Mouse (Mus musculus): ENCODE measurements around the gene Hsd11b2. TPM values are rescaled to one million over a fixed set of nuclear protein-coding genes. Genes with fewer than 3 reads are reported as not detected.

Gene Hsd11b2
- polyA plus RNA-seq, 1 experiment = not detected

DNA sequence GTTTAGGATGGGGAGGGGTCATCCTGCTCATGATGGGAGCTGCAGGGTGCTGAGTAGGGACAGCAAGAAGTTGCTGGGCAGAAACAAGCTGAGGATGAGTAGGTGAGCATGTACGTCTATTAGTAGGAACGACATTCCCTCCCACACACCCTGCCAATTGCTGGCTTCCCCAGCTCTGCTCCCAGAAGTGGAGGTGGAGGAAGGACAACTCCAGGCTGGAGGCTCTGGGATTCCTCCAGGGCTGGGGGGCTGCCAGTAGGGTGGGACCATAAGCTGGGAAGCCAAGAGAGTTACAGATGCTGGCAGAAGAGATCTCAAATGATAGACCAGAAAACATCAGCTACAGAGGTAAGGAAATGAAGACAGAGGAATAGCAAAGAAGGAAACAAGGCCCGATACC, 18.0 kb downstream of the Hsd11b2 start:
- H3K4me1 ChIP-seq (ENCODE audit: control insufficient read depth, insufficient read depth, low read length) = peaks cover 10% of the 10 kb centered on the region
- H3K27ac ChIP-seq (ENCODE audit: insufficient read depth, low read length) = no peak overlapping the region
- no peak overlapping the region for H3K4me3 ChIP-seq (ENCODE audit: insufficient read depth, low read length)
- TF ChIP-seq CTCF (IDR thresholded peaks at IDR 0.05; ENCODE audit: extremely low read depth, insufficient read depth, low read length) (no peak), POLR2A (IDR thresholded peaks at IDR 0.05; ENCODE audit: extremely low read depth, insufficient read depth, low read length) (no peak)

DNA sequence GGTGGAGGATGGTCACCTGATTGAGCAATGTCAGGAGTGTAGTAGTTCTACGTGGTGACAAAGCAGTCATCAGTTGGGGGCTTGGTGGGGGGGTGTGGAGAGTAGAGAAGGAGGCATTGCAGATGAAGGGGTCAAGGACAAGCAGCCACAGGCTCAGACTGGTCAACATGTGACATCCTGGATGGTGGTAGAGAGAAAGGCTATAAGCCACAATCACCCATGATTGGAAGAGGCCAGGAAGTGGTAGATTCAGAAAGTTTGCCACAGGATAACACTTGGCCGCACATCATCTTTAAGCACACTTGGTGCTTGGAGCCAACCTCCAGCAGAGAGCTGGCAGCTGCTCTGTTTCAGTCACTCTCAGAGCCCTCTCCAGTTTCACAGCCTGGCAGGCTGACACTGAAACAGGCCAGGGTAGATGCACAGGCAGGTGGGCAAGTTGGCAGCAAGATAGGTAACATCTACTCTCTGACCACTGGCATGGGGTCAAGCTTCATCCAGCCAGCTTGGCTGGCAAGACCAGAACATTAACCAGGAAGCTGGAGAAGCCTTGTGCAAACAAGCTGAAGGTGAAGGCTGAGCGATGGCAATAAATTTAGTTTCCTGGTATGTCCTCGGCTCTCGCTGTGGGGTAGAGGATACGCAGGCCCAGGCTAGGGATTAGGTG, 18.6 kb downstream of the Hsd11b2 start:
- TF ChIP-seq POLR2A (IDR thresholded peaks at IDR 0.05; ENCODE audit: extremely low read depth, insufficient read depth, low read length) (no peak), CTCF (IDR thresholded peaks at IDR 0.05; ENCODE audit: extremely low read depth, insufficient read depth, low read length) (no peak)
- no peak overlapping the region for H3K4me3 ChIP-seq (ENCODE audit: insufficient read depth, low read length)
- H3K4me1 ChIP-seq (ENCODE audit: control insufficient read depth, insufficient read depth, low read length) = peaks cover 10% of the 10 kb centered on the region
- H3K27ac ChIP-seq (ENCODE audit: insufficient read depth, low read length) = no peak overlapping the region

DNA sequence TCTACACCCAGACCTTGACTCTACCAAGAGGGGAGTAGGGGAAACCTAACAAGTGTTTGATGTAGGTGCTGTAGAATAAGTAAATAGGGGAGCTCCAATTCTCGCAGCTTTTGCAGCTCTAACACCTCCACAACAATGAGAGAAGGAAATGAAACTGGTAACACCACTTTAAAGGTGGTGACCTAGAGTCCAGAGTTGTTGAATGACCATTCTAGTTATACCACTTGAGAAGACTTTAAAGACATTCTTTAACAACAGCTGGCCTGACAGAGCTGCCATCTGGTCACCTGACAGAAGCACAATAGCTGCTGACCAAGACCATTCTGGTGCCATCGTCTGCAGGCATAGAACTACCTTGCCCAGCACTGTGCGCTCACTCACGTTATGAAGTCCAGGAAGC, 20.4 kb downstream of the Hsd11b2 start:
- H3K27ac ChIP-seq (ENCODE audit: insufficient read depth, low read length) = no peak overlapping the region
- H3K4me3 ChIP-seq (ENCODE audit: insufficient read depth, low read length) = no peak overlapping the region
- no peak for TF ChIP-seq CTCF (IDR thresholded peaks at IDR 0.05; ENCODE audit: extremely low read depth, insufficient read depth, low read length)
- TF ChIP-seq POLR2A (IDR thresholded peaks at IDR 0.05; ENCODE audit: extremely low read depth, insufficient read depth, low read length) = no peak
- H3K4me1 ChIP-seq (ENCODE audit: control insufficient read depth, insufficient read depth, low read length) = peaks cover 13% of the 10 kb centered on the region

DNA sequence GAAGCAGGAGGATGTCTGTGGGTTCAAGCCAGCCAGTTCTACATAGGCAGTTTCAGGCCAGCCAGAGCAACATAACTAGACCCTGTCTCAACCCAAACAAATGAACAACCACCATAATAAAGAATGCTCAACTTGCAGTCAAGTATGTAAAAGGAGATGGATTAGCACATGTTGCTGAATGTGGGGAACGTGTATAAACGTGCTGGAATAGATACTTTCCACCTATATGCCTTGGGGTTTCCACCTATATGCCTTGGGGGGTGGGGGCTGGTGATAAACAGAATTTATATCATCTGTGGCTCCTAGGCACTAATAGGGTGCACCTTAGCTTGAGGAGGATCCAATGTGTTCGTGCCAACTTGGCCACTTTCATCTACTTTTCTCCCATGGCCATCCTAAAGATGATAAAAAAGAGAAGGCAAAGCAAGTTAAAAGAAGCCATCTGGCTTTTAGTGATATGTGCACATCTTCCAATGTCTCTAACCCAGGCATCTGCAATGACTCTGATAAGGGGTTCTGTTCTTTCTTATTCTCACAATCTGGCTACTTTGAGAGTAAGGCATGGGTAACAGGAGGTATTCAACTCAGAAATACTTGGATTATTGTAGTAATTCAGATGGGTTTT, 23.6 kb downstream of the Hsd11b2 start:
- Histone ChIP-seq H3K4me3 (ENCODE audit: insufficient read depth, low read length) (no peak overlapping the region), H3K27ac (ENCODE audit: insufficient read depth, low read length) (no peak overlapping the region), H3K4me1 (ENCODE audit: control insufficient read depth, insufficient read depth, low read length) (peaks cover 28% of the 10 kb centered on the region)
- TF ChIP-seq CTCF (IDR thresholded peaks at IDR 0.05; ENCODE audit: extremely low read depth, insufficient read depth, low read length) (no peak), POLR2A (IDR thresholded peaks at IDR 0.05; ENCODE audit: extremely low read depth, insufficient read depth, low read length) (no peak)

DNA sequence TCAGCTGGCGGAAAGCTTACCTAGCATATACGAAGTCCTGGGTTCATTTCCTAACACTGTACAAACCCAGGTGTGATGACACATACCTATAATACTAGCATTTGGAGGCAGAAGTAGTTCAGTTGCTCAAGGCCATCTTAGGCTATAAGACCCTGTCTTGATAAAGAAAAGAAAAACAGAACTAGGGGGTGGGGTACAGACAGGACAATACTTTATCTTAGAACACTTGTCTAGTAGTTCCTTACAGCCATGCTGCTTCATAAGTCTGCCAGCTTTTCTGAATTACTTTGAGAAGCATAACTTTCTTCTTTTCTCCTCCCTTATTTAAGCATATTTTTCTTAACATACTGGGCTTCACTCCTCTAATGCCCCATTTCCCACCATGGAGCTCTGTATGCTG, 24.3 kb downstream of the Hsd11b2 start:
- Histone ChIP-seq H3K27ac (ENCODE audit: insufficient read depth, low read length) (no peak overlapping the region), H3K4me1 (ENCODE audit: control insufficient read depth, insufficient read depth, low read length) (peaks cover 28% of the 10 kb centered on the region), H3K4me3 (ENCODE audit: insufficient read depth, low read length) (no peak overlapping the region)
- TF ChIP-seq CTCF (IDR thresholded peaks at IDR 0.05; ENCODE audit: extremely low read depth, insufficient read depth, low read length) = no peak
- no peak for TF ChIP-seq POLR2A (IDR thresholded peaks at IDR 0.05; ENCODE audit: extremely low read depth, insufficient read depth, low read length)

DNA sequence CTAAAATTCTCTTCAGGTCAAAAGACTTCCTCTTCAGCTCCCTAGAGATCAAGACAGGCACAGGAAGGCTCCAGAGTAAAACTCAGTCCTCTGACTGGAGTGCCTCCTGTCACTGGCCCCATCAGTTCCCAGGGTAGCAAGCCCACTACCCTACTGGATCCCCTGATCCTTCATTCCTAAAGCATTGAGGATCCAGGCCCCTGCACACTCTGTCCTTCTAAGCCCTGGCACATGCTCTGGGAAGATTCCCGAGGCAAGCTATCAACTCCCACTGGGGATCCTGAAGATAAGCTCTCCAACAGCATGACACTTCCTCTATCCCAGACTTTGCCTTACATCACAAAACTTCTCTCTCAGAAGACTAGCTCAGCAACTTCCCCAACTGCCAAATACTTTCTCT, 25.1 kb downstream of the Hsd11b2 start:
- no peak overlapping the region for H3K27ac ChIP-seq (ENCODE audit: insufficient read depth, low read length)
- TF ChIP-seq POLR2A (IDR thresholded peaks at IDR 0.05; ENCODE audit: extremely low read depth, insufficient read depth, low read length) (no peak), CTCF (IDR thresholded peaks at IDR 0.05; ENCODE audit: extremely low read depth, insufficient read depth, low read length) (no peak)

DNA sequence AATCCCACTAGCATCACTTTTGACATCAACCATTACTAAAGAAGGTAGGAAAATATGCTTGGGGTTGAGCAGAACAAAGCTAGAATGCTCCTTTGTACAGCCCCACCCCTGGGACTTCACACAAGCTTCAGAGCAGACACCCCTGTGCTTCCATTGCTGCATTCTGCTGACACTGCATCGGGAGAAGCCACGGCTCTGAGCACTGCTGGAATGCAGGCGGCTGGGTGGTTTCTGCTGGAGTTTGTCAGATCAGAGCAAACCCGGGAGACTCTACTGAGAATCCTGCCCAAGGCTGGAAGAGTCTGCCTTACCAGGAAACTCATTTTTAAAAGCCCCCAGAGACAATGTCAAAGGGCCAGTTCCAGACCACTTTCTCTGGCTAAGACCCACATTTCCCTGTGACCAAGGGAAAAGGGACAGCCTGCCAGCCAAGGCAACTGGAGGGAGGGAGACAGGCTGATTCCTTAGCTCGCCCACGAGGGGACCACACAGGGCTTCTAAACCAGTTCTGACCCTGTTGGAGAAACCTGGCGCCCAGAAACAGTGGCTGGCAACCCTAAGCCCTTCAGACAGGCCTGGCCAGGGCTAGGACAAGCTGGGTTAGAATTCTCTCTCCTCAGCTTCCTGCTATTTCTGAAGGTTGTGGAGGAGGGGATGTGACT, 26.1 kb downstream of the Hsd11b2 start:
- Histone ChIP-seq H3K27ac (ENCODE audit: insufficient read depth, low read length) (no peak overlapping the region), H3K4me3 (ENCODE audit: insufficient read depth, low read length) (no peak overlapping the region), H3K4me1 (ENCODE audit: control insufficient read depth, insufficient read depth, low read length) (peaks cover 28% of the 10 kb centered on the region)
- TF ChIP-seq POLR2A (IDR thresholded peaks at IDR 0.05; ENCODE audit: extremely low read depth, insufficient read depth, low read length) (no peak), CTCF (IDR thresholded peaks at IDR 0.05; ENCODE audit: extremely low read depth, insufficient read depth, low read length) (no peak)

More for the DNA sequence above, 25.1 kb downstream of the Hsd11b2 start:
- Histone ChIP-seq H3K4me1 (ENCODE audit: control insufficient read depth, insufficient read depth, low read length) (peaks cover 28% of the 10 kb centered on the region), H3K4me3 (ENCODE audit: insufficient read depth, low read length) (no peak overlapping the region)

DNA sequence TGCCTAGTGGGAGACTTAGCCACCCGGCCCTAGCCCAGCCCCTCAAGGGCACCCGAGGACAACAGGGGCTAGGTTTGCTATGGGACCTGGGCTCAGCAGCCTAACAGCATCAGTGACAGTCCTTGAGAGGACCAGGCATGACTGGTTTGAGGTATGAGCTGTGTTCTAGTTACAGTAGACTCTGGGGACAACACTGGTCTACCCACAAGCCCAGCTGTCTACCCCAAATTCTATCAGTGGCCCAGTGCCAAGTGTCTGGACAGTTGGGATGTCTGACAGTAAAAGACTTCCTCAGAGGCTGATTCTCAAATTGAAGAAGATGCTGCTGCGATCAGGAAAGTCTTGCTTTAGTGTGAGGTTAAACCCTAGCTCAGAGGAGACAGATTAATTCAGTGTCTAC, 26.7 kb downstream of the Hsd11b2 start:
- Histone ChIP-seq H3K27ac (ENCODE audit: insufficient read depth, low read length) (0 out of 2 replicates have a peak overlapping the region, but pooled peaks have one; percentile 36), H3K4me1 (ENCODE audit: control insufficient read depth, insufficient read depth, low read length) (peaks cover 28% of the 10 kb centered on the region), H3K4me3 (ENCODE audit: insufficient read depth, low read length) (no peak overlapping the region)
- TF ChIP-seq CTCF (IDR thresholded peaks at IDR 0.05; ENCODE audit: extremely low read depth, insufficient read depth, low read length) (no peak), POLR2A (IDR thresholded peaks at IDR 0.05; ENCODE audit: extremely low read depth, insufficient read depth, low read length) (no peak)

DNA sequence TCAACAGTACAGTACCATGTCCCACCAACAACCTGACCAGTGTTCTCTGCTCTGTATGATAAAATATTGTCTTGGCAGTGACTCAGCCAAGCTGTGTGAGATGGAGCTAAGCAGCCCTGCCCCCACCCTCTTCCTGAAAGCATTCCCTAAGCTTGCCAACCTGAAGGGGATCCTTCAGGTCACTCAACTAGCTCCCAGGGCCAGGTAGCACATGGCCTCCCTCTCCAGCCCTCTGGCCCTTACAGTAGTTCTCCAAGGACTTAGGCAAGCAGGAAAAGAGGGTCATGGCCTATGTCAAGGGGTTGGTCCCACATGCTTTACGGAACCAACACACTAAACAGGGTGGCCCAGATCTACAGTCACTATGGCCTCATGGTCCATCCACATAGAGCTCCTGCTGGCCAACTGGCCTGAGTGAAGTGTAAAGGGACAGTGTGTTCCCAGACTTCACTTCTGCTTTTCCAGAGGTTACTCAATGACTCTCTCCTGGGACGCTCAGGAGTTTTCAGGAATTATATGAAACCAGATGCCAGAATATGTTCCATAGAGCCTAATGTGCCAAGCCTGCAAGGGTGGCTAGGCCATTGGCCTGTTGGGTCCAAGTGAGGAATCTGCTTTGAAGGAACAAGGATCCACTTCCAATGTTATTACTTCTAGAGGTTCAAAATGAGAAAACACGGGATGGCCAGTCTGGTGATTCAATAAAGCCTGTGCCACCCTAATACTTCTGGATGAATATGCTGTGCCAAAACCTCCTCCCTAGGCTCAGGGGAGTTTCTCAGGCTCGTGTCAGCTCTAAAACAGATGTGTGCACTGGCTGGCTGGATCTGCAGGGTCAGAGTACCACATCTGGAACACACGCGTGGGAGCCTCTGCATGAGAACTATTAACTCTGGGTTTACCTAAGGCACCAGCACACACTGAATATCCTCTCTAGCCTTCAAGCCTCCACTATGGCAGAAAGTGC, 28.1 kb downstream of the Hsd11b2 start:
- TF ChIP-seq CTCF (IDR thresholded peaks at IDR 0.05; ENCODE audit: extremely low read depth, insufficient read depth, low read length) (no peak), POLR2A (IDR thresholded peaks at IDR 0.05; ENCODE audit: extremely low read depth, insufficient read depth, low read length) (no peak)
- H3K4me1 ChIP-seq (ENCODE audit: control insufficient read depth, insufficient read depth, low read length) = peaks cover 26% of the 10 kb centered on the region
- no peak overlapping the region for H3K27ac ChIP-seq (ENCODE audit: insufficient read depth, low read length)
- no peak overlapping the region for H3K4me3 ChIP-seq (ENCODE audit: insufficient read depth, low read length)

All from cortical plate, adult 2 months (tissue).